Mouse (Mus musculus) skeletal muscle tissue, adult 2 months (tissue): ENCODE data around the gene Ccdc59.
A peak's percentile ranks its signal among the peaks of the same experiment; 100 is the strongest.

Source experiments
- DNase-seq: peaks from one replicate; pipeline ENCODE4 v3.0.0-alpha.2; 2012; ENCODE audit warnings: low read depth, low spot score

The Ccdc59 gene

GRCm38 (mm10) chr10:105840928-105841888 is at the start of gene Ccdc59, which contains the start of gene Mettl25:
TSS of gene Ccdc59 (plus strand) at chr10:105841067.
TSS of gene Mettl25 (minus strand) at chr10:105841380.
- DNase-seq, result peak; percentile 94

DNA sequence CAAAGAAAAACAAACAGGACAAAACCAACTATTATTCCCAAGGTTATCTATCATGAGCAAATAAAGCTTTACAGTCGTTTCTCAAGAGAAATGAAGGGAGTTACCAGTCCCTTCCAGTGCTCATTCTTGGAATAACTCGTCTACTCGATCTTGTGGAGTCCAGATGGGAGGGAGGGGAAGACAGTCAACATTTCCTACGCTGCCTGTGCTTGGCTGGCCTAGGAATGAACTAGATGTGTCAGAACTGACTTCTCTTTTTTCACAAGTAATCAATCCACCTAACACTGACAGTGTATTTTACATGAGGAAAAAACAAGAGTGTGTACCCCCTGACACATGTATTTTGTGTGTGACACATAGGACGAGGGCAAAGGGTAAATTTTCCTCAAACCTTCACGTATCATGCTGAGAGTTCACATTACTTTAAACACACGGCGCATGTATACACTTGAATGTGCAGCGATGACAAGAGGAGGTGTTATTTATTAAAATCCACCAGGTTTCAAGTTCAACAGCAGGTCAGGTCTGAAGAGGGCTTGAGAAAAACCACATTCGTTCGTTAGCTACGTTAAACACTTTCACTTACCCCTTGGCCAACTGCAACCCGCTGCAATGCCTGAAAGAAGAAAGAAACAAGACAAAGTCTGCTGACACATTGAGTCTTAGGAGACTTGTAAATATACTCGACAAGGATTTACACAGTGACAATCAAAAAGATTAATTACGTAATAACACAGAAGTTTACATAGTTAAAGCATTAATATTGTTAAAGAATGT is 46.9 kb upstream of the Ccdc59 start:
- no peak for DNase-seq

DNA sequence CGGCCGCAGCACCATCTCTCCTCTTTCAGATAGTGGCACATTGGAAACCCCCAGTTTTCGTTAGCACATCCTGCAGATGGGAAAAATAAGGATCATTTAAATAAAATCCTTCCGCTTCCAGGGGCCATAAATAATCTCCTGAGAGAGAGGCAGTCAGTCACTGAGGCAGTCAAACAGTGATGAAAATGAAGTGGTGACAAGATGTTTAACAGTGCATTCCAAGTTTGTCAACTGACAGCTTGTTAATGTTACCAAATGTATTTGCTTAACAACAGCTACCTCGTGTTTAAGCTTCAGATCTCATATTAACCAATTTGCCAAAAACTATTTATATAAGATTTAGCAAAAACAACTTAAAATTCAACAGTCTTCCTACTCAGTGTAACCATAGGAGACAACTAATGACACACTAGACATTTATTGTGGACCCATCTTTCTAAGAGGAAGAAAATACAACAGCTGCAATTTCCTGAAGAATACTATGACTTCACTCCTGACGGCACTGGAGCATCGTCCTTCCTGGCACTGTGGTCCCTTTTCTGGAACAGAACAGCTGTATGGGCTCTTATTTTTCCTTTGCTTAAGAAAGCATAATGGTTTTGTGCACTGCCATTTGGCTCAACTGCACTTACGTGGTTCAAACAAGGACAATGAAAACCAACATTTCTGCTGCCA is 43.5 kb upstream of the Ccdc59 start:
- DNase-seq, result no peak

DNA sequence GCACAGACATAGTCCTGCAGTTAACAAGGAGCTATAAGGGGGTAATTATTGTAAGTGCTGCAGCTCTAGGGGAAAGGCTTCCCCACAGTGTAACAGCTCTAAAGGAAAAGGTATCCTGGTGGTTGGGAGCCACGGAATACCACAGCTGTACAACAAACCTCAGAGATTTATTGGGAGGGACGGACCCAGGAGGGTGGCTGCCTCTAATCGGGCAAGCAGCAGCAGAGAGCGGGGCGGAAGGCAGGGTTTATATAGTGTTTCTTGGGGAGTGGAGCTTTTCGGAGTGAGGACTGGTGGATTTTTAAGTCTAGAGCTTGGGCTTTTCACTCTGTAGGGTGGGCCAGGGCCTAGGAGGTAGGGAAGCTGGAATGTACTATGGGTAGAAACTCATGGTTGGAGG is 39.7 kb upstream of the Ccdc59 start:
- DNase-seq, result no peak

- DNase-seq, result no peak
Observed at GRCm38 (mm10) chr10:105802132-105802531, 38.7 kb upstream of the Ccdc59 start.

DNA sequence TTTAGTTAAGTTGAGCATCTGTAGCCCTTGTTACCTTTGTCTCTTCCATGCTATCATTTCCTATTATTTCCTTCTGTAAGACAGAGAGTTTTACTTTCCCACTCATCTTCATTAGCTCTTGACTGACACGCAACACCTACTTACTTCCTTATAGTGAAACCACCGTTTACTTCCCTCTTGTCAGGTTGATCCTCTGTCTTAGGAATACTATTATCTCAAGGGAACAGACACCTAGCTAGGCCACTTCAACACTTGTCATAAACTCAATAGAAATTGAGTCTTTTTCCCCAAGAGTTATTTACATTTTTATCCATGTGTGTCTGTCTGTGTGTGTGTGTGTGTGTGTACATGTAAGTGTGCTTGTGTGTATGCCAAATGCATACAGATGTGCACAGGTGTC is 37.4 kb upstream of the Ccdc59 start:
- no peak for DNase-seq

DNA sequence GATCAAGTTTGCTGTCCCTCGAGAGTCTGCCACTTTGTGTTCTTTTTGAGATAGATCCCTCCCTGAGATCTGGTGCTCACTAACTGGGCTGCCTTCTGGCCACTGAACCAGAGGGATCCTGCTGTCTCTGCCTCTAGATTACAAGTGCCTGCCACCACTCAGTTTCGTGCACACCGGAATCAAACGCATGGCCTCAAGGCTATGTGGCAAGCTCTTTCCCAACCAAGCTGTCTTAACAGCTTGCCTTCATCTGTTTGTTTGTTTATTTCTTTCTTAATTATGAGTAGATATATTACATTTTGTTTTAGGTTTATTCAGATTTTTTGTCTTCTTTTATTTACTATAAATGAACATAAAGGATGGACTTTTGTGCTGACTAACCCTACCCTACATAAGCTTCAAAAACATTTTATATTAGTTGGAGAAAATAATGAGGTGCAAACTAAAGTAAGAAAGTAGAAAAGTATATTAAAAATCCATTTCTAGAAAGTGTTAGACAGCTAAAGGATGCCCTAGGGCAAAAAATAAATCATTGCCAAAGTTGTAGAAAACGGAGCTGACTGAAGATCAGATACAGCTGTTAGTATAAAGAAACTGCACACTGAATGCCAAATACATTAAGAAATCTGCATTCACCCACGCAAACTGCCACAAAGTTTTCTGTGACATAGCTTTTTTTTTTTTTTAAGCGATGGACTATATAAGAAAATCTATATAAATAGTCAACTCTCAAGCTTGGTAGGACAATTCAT is 34.4 kb upstream of the Ccdc59 start:
- no peak for DNase-seq

DNA sequence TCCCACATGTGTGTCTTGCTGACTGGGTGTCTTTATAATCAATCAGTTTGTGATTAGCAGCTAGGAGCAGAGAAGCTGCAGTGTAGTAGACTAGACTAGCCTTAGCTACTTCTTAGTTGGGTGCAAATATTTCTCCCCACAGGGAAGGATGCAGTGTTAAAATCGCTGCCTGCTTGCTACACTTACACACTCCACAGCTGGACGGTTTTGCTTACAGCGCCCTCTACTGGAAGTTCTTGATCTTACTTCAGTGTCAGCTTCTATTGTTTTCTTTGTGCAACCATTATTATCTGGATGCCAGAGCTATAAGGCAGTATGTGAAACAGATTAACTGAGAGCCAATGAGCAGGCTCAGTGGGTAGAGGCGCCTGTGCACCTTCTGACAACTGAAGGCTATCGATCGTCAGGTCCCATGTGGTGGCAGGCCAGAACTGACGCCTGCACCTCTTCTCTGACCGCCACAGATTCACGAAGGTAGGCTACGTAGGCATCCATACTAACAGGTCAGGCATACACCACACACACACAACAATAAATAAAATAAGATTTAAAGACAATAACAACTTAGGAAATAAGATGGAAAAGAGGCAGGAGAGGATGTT is 6.1 kb upstream of the Ccdc59 start:
- no peak for DNase-seq

DNA sequence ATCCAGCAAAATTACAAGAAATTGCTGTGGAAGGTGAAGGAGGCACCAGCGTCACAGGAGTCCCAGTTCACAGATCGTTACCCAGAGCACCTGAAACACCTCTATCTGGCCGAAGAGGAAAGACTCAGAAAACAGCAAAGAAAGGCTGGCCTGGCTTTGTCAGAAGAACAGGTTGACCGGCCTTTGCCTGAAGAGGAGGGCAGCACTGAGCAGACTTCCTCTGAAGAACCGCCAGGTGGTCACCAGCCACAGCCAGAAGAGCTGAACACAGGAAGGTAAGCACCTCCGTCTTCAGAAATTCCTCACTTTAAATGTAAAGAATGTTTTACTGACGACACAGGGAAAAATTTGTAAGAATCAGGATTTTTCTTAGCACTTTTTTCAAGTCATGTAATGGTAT is 1.7 kb downstream of the Ccdc59 start:
- DNase-seq, result no peak

- no peak for DNase-seq
Observed at GRCm38 (mm10) chr10:105850286-105850685, 9.4 kb downstream of the Ccdc59 start.

GRCm38 (mm10) chr10:105851136-105851535 is 10.3 kb downstream of the Ccdc59 start:
- no peak for DNase-seq

DNA sequence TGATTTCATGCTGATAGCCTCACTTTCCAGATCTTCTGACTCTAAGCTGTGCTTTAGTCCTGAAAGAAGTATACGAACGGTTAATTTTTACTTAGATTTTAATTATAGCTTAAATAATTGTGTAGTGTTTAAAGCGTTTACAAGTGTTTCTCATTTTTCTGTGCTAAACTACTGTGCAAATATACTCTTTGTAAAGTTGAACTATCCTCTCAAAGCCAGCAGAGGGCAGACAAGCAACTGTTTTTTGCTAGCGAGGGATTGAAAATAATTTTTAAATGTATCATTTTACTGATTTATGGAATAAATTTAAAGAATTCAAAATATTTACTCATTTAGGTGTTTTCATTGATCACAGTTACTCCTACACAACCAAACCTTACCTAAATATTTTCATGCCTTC is 26.4 kb downstream of the Ccdc59 start:
- DNase-seq, result no peak
